Mouse (Mus musculus) heart, adult 2 months (tissue): Measurements from ENCODE around the gene Wnt5a.

Experiments used
- CTCF ChIP-seq: fragments of 200-600 bp; IDR thresholded peaks from 2 replicates; pipeline ENCODE4 v1.8.1; 2022; ENCODE audit warnings: antibody characterized with exemption, mild to moderate bottlenecking, moderate library complexity
- EP300 ChIP-seq: fragments of 200-500 bp; IDR thresholded peaks from 2 replicates; pipeline ENCODE4 v1.6.1; 2011; ENCODE audit warnings: low read depth, low read length, control low read depth; ENCODE audit not compliant: insufficient read depth
- POLR2A ChIP-seq: fragments of 200-500 bp; IDR thresholded peaks from 2 replicates; pipeline ENCODE4 v1.6.1; 2011; ENCODE audit warnings: mild to moderate bottlenecking, low read depth, low read length, control low read depth; ENCODE audit not compliant: insufficient read depth

GRCm38 (mm10) chr14:28494273-28494672 is 10.3 kb upstream of the Wnt5a start:
- no peak for TF ChIP-seq POLR2A
- TF ChIP-seq CTCF, result no peak
- TF ChIP-seq EP300, result no peak
